Mouse (Mus musculus) skeletal muscle tissue, adult 2 months (tissue): ENCODE measurements at regions not wholly inside any gene's neighbourhood (a gene's known extent, or its start where the extent isn't known, plus 50 kb on each side); places are given as distances from the start of the nearest gene placed in this dataset.
A peak's percentile ranks its signal among the peaks of the same experiment; 100 is the strongest.

Experiments used
- DNase-seq: peaks from one replicate; pipeline ENCODE4 v3.0.0-alpha.2; 2012; ENCODE audit warnings: low read depth, low spot score

GRCm38 (mm10) chr12:86579716-86580115 is 98.8 kb upstream of the Vash1 start:
- no peak for DNase-seq

DNA sequence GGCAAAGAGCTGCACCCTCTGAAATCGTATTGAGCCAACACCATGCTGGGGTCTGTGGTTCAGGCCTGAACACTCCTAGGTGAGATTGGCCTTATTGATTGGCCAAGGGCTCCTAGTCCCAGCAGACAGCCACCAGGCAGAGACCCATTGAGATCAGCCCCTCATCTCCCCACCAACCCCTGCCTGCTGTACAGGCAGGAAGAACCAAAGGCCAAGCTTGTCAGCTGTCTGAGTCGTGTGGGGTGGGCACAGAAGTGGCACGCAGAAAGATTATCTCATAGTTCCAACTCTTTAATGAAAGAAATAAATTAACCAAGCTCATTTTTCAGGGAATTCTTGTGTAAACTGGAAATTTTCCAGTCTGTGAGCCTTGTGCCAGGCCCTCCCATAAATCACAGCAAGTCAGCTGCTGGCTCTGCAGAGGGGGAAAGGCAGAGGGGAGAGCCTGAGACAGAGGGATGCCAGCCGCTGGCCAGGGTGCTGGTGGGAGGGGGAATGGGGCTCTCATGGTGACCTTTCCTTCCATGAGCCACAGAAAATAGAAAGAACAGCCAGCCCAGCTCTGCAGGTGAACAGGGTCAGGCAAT is 98.3 kb upstream of the Vash1 start:
- DNase-seq = no peak

DNA sequence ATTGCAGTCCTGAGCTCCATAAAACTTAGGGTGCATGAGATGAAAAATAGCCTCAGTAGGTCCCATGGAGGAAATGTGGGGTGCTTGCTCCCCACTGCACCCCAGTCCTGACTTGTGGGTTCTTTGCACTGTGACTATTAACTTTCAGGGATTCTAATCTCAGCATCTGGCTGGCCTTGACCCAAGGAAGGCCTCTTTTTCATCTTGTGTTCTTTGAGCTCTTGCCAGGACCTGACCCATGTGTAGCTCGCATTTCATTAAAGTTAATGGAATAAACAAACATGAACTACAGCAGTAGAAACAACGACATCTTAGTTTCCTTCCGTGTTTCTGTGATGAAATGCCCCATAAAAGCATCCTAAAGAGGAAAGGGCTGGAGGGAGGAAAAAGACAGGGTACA is 96.4 kb upstream of the Vash1 start:
- no peak for DNase-seq

DNA sequence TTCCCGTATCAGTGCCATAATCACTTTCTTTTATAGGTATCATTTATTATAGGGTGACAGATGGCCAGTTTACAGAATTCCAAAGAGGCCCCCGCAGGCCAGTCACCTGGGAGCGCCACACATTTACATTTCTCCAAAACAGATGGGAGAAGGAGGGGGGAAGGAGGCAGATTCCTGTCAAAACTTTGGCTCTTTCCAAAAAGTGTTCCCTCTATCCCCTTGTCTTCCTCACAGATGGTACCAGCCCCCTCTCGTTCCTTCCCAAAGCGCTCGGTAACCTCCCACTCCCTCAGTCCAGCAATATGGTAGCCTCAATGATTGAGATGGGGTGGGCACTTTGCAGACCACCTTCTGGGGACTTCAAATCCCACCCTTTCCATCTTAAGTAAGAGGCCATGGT is 90.5 kb upstream of the Vash1 start:
- no peak for DNase-seq

DNA sequence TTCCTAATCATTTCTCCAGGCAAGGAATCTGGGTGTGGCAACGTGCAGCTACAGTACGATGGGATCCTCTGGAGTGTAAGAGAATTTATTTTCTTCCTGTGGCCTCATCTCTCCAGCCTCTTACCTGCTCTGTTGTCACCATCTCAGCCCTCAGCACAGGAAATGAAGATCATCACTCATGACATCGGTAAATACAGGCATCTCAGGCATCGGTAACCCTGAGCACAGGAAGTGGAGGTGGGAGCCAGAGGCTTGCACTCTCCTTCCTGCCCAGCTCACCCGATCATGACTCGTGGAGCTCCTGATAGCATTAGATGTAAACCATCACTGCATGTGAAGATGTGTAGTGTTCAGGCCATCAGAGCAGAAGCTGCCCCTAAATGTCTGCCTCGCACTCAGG is 86.0 kb upstream of the Vash1 start:
- DNase-seq = no peak

DNA sequence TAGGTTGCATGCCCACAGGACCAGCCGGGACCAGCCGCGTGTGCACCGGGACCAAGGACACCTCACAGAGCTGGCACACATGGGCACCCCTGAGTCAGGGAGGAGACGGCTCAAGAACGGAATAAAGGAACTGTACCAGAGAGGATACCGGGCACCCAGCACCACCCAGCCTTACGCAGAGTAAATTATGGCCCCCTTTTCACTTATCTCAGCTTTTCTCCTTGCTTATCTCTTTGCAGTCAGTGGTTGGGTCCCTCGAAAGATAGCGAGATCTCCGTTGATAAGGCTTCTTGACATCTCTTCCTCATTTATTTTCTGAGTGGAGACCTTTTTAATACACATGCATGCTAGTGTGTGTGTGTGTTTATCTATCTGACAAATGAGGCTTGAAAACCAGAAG is 83.9 kb upstream of the Vash1 start:
- no peak for DNase-seq

GRCm38 (mm10) chr12:86600041-86600440 is 78.5 kb upstream of the Vash1 start:
- no peak for DNase-seq

DNA sequence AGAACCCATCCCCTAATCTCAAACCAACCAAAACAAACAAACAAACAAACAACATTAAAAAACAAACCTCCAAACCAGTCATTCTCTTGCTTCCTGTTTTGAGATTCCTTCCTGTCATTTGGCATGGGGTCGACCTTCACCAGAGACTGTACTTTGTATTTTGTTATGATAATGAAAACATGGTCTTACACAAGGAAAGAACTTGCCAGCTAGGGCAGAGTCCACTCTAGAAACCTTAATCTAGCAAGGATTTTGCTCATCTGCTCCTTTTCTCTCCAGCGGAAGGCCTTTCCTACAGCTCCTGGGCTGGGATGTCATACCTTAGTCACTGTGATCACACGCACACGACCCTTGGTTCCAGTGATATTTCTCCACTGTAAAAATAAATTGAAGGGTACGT is 75.0 kb upstream of the Vash1 start:
- DNase-seq = no peak

- peak; percentile 25 for DNase-seq
These were observed 66.0 kb upstream of the Vash1 start for GRCm38 (mm10) chr12:86612431-86613040.

- peak; percentile 34 for DNase-seq
These were observed 64.3 kb upstream of the Vash1 start for GRCm38 (mm10) chr12:86614156-86614555.

- DNase-seq = no peak
These were observed 62.2 kb upstream of the Vash1 start for GRCm38 (mm10) chr12:86616327-86616726.

DNA sequence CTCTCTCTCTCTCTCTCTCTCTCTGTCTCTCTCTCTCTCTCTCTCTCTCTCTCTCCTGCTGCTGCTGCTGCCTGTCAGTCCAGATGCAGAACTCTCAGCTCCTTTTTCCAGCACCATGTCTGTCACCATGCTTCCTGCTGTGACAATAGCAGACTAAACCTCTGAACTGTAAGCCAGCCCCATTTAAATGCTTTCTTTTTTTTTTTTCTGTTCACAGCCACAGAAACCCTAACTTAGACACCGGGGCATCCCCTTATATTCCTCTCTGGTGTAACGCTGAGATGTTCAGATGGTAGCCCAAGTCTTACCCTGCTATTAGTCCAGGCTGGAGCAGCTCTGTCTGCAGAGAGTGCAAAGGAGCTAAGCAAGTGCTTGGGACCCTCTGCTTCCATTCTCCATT is 54.3 kb upstream of the Vash1 start:
- DNase-seq = no peak

GRCm38 (mm10) chr12:86626684-86627083 is 51.8 kb upstream of the Vash1 start:
- DNase-seq = no peak

GRCm38 (mm10) chr12:86628050-86628782 is 50.3 kb upstream of the Vash1 start:
- DNase-seq = no peak
